Mouse (Mus musculus) intestine, embryonic 16.5 days (tissue): ENCODE measurements around the gene Slc39a3. TPM values are rescaled to one million over a fixed set of nuclear protein-coding genes. Genes with fewer than 3 reads are reported as not detected.

Experiments used
- ATAC-seq: fragments of 200-750 bp; cut with Nextera tagmentation; 2 replicates; pipeline ENCODE4 v1.8.0; 2017; ENCODE audit warnings: moderate TSS enrichment, moderate library complexity
- H3K27ac ChIP-seq: fragments of 300-500 bp; sonication (generic); 2 replicates; pipeline ENCODE4 v1.5.1; 2014; ENCODE audit warnings: mild to moderate bottlenecking, low read length
- H3K27me3 ChIP-seq: fragments of 300-500 bp; sonication (generic); replicated peaks from 2 replicates; pipeline ENCODE4 v1.6.1; 2014; ENCODE audit warnings: low read length, control low read depth, mixed read lengths; ENCODE audit not compliant: control insufficient read depth, insufficient read depth
- H3K36me3 ChIP-seq: fragments of 300-500 bp; sonication (generic); 2 replicates; pipeline ENCODE4 v1.6.1; 2014; ENCODE audit warnings: low read length, control low read depth; ENCODE audit not compliant: control insufficient read depth, insufficient read depth
- H3K4me1 ChIP-seq: fragments of 300-500 bp; sonication (generic); 2 replicates; pipeline ENCODE4 v1.6.1; 2014; ENCODE audit warnings: low read length, control low read depth, mixed read lengths; ENCODE audit not compliant: control insufficient read depth, insufficient read depth
- H3K4me2 ChIP-seq: fragments of 300-500 bp; sonication (generic); 2 replicates; pipeline ENCODE4 v1.6.1; 2014; ENCODE audit warnings: low read depth, low read length, control low read depth
- H3K4me3 ChIP-seq: fragments of 300-500 bp; sonication (generic); 2 replicates; pipeline ENCODE4 v1.5.1; 2014; ENCODE audit warnings: mild to moderate bottlenecking, low read length
- H3K9ac ChIP-seq: fragments of 300-500 bp; sonication (generic); 2 replicates; pipeline ENCODE4 v1.6.1; 2014; ENCODE audit warnings: low read depth, low read length
- H3K9me3 ChIP-seq: fragments of 300-500 bp; sonication (generic); 2 replicates; pipeline ENCODE4 v1.6.1; 2016; ENCODE audit warnings: low read length, control low read depth; ENCODE audit not compliant: control insufficient read depth
- WGBS: fragments of 180-500 bp; shearing (Covaris S2); extraction: QIAGEN DNeasy Blood & Tissue Kit; methylation state at CpG from one replicate; pipeline ENCODE4 v1.1.7; 2014; 5-methylcytosine and 5-hydroxymethylcytosine counted together
- polyA plus RNA-seq: library from polyadenylated mRNA; unstranded; fragments of >200 nt; fragmentation: Nextera tagmentation; extraction: Ambion mirVana; gene quantifications from 2 replicates; pipeline ENCODE4 v1.2.1, GENCODE M21; 2015

The Slc39a3 gene
- polyA plus RNA-seq, 1 experiment from 2014 or later, result 18.9 TPM

GRCm38 (mm10) chr10:81016645-81017044, 20.6 kb downstream of the Slc39a3 start:
- Histone ChIP-seq H3K27me3 (no peaks in the 10 kb centered on the region; the same call in 1 of the 2 replicates), H3K4me1 (no peaks in the 10 kb centered on the region), H3K36me3 (no peaks in the 10 kb centered on the region), H3K27ac (no peak overlapping the region), H3K4me3 (no peak overlapping the region), H3K9me3 (no peaks in the 10 kb centered on the region), H3K4me2 (no peak overlapping the region), H3K9ac (no peak overlapping the region)
- no peak for ATAC-seq
- 8% methylated on average over 7 of the region's 7 CpGs for WGBS

GRCm38 (mm10) chr10:81015666-81016065, 21.6 kb downstream of the Slc39a3 start:
- WGBS, result 89% methylated on average over 2 of the region's 2 CpGs
- Histone ChIP-seq H3K9ac (no peak overlapping the region), H3K9me3 (no peaks in the 10 kb centered on the region), H3K27ac (no peak overlapping the region), H3K36me3 (no peaks in the 10 kb centered on the region), H3K4me3 (no peak overlapping the region), H3K4me2 (no peak overlapping the region), H3K4me1 (no peaks in the 10 kb centered on the region), H3K27me3 (no peaks in the 10 kb centered on the region)
- ATAC-seq, result no peak

- H3K36me3 ChIP-seq, result no peaks in the 10 kb centered on the region
- H3K4me1 ChIP-seq, result no peaks in the 10 kb centered on the region
- peak; percentile 97 for ATAC-seq
- peak within 1 kb of the TSS; percentile 47 for H3K4me3 ChIP-seq
- H3K27me3 ChIP-seq, result no peaks in the 10 kb centered on the region
- H3K9me3 ChIP-seq, result no peaks in the 10 kb centered on the region
- WGBS, result 9% methylated on average over 31 of the region's 31 CpGs
- H3K9ac ChIP-seq, result peak within 1 kb of the TSS; percentile 42
- no peak within 1 kb of the TSS for H3K27ac ChIP-seq
- H3K4me2 ChIP-seq, result peak within 1 kb of the TSS; percentile 67
These were observed 22.5 kb downstream of the Slc39a3 start, which contains the start of gene Gng7 for GRCm38 (mm10) chr10:81014393-81015384. Gng7 (minus strand) TSS chr10:81014945.

- no peak overlapping the region for H3K4me3 ChIP-seq
- no peaks in the 10 kb centered on the region for H3K27me3 ChIP-seq
- no peaks in the 10 kb centered on the region for H3K4me1 ChIP-seq
- ATAC-seq, result no peak
- H3K9ac ChIP-seq, result no peak overlapping the region
- WGBS, result 70% methylated on average over 6 of the region's 6 CpGs
- H3K27ac ChIP-seq, result no peak overlapping the region
- H3K4me2 ChIP-seq, result no peak overlapping the region
- H3K9me3 ChIP-seq, result no peaks in the 10 kb centered on the region
- no peaks in the 10 kb centered on the region for H3K36me3 ChIP-seq
These were observed 26.4 kb downstream of the Slc39a3 start for GRCm38 (mm10) chr10:81010851-81011250.

- 0 out of 2 replicates have a peak, but pooled peaks have one; percentile 55 for ATAC-seq
- no peak overlapping the region for H3K4me3 ChIP-seq
- no peaks in the 10 kb centered on the region for H3K4me1 ChIP-seq
- H3K27me3 ChIP-seq, result no peaks in the 10 kb centered on the region
- no peak overlapping the region for H3K27ac ChIP-seq
- H3K4me2 ChIP-seq, result no peak overlapping the region
- H3K9ac ChIP-seq, result no peak overlapping the region
- H3K36me3 ChIP-seq, result no peaks in the 10 kb centered on the region
- H3K9me3 ChIP-seq, result no peaks in the 10 kb centered on the region
- 31% methylated on average over 7 of the region's 7 CpGs for WGBS
These were observed 30.0 kb downstream of the Slc39a3 start for GRCm38 (mm10) chr10:81007240-81007639.

GRCm38 (mm10) chr10:81006005-81006677, 31.1 kb downstream of the Slc39a3 start:
- ATAC-seq, result no peak
- WGBS, result 91% methylated on average over 7 of the region's 7 CpGs
- H3K9ac ChIP-seq, result no peak overlapping the region

GRCm38 (mm10) chr10:81001161-81001560, 36.1 kb downstream of the Slc39a3 start:
- H3K4me3 ChIP-seq, result no peak overlapping the region
- no peaks in the 10 kb centered on the region for H3K9me3 ChIP-seq
- H3K4me2 ChIP-seq, result no peak overlapping the region
- peaks cover 4% of the 10 kb centered on the region; the same call in 1 of the 2 replicates for H3K4me1 ChIP-seq
- 53% methylated on average over 10 of the region's 10 CpGs for WGBS
- no peaks in the 10 kb centered on the region for H3K36me3 ChIP-seq
- ATAC-seq, result no peak
- no peak overlapping the region for H3K9ac ChIP-seq
- H3K27ac ChIP-seq, result no peak overlapping the region
- peaks cover 9% of the 10 kb centered on the region; the same call in 1 of the 2 replicates for H3K27me3 ChIP-seq

More at GRCm38 (mm10) chr10:81006005-81006677, 31.1 kb downstream of the Slc39a3 start:
- H3K4me1 ChIP-seq, result no peaks in the 10 kb centered on the region
- H3K9me3 ChIP-seq, result no peaks in the 10 kb centered on the region
- H3K27me3 ChIP-seq, result no peaks in the 10 kb centered on the region
- H3K4me3 ChIP-seq, result no peak overlapping the region
- no peak overlapping the region for H3K27ac ChIP-seq
- no peak overlapping the region for H3K4me2 ChIP-seq
- no peaks in the 10 kb centered on the region for H3K36me3 ChIP-seq

- no peaks in the 10 kb centered on the region for H3K36me3 ChIP-seq
- no peak overlapping the region for H3K27ac ChIP-seq
- H3K4me2 ChIP-seq, result no peak overlapping the region
- H3K4me1 ChIP-seq, result peaks cover 4% of the 10 kb centered on the region; the same call in 1 of the 2 replicates
- no peaks in the 10 kb centered on the region for H3K9me3 ChIP-seq
- 42% methylated on average over 28 of the region's 28 CpGs for whole genome bisulfite sequencing
- no peak overlapping the region for H3K9ac ChIP-seq
- peaks cover 9% of the 10 kb centered on the region; the same call in 1 of the 2 replicates for H3K27me3 ChIP-seq
- ATAC-seq, result no peak
- H3K4me3 ChIP-seq, result no peak overlapping the region
These were observed 36.8 kb downstream of the Slc39a3 start for GRCm38 (mm10) chr10:81000197-81001062.
